Mouse (Mus musculus): ENCODE data around the gene Nuak2. TPM values are rescaled to one million over a fixed set of nuclear protein-coding genes. Genes with fewer than 3 reads are reported as not detected.
"Not testable (repeated sequence)": the region's sequence is repeated elsewhere in the genome, so short reads cannot be mapped to it uniquely, and the experiment has no call there.

The Nuak2 gene
- polyA plus RNA-seq, 2 experiments: 1.7 to 3.4 TPM

GRCm38 (mm10) chr1:132345514-132345913, 29.6 kb downstream of the Nuak2 start:
- Histone ChIP-seq H3K4me2 (replicated peaks; ENCODE audit: low read depth, low read length, severe bottlenecking) (no peak overlapping the region), H3K9me3 (ENCODE audit: control insufficient read depth, low read length) (no peaks in the 10 kb centered on the region), H3K4me3 (replicated peaks; ENCODE audit: low read length) (no peak overlapping the region), H3K27ac (replicated peaks; ENCODE audit: low read depth, low read length) (no peak overlapping the region), H3K9ac (ENCODE audit: low read depth, low read length, severe bottlenecking) (no peak overlapping the region), H3K27me3 (ENCODE audit: control insufficient read depth, insufficient read depth, low read length) (no peaks in the 10 kb centered on the region), H3K4me1 (ENCODE audit: control insufficient read depth, insufficient read depth, low read length) (no peaks in the 10 kb centered on the region), H3K36me3 (ENCODE audit: control insufficient read depth, insufficient read depth, low read length) (no peaks in the 10 kb centered on the region)
- WGBS: 75% methylated on average over 4 of the region's 4 CpGs
- ATAC-seq (ENCODE audit: low FRiP score, low read depth): no peak
- no peak for TF ChIP-seq POLR2A (IDR thresholded peaks at IDR 0.05; ENCODE audit: borderline replicate concordance, extremely low read depth, insufficient read depth, insufficient read length)
- no peak for DNase-seq (ENCODE audit: low spot score)

- Histone ChIP-seq H3K4me2 (replicated peaks; ENCODE audit: low read depth, low read length, severe bottlenecking) (no peak overlapping the region), H3K9ac (ENCODE audit: low read depth, low read length, severe bottlenecking) (no peak overlapping the region), H3K27ac (replicated peaks; ENCODE audit: low read depth, low read length) (no peak overlapping the region), H3K9me3 (ENCODE audit: control insufficient read depth, low read length) (no peaks in the 10 kb centered on the region), H3K4me3 (replicated peaks; ENCODE audit: low read length) (no peak overlapping the region), H3K27me3 (ENCODE audit: control insufficient read depth, insufficient read depth, low read length) (no peaks in the 10 kb centered on the region), H3K4me1 (ENCODE audit: control insufficient read depth, insufficient read depth, low read length) (no peaks in the 10 kb centered on the region), H3K36me3 (ENCODE audit: control insufficient read depth, insufficient read depth, low read length) (no peaks in the 10 kb centered on the region)
- 72% methylated on average over 11 of the region's 12 CpGs for WGBS
- no peak for TF ChIP-seq POLR2A (IDR thresholded peaks at IDR 0.05; ENCODE audit: borderline replicate concordance, extremely low read depth, insufficient read depth, insufficient read length)
- DNase-seq (ENCODE audit: low spot score): no peak
- ATAC-seq (ENCODE audit: low FRiP score, low read depth): 0 out of 2 replicates have a peak, but pooled peaks have one; percentile 30
Observed at GRCm38 (mm10) chr1:132346134-132346851, 30.4 kb downstream of the Nuak2 start.

GRCm38 (mm10) chr1:132346951-132347350, 31.0 kb downstream of the Nuak2 start:
- H3K27ac ChIP-seq (replicated peaks; ENCODE audit: low read depth, low read length): no peak overlapping the region
- H3K4me2 ChIP-seq (replicated peaks; ENCODE audit: low read depth, low read length, severe bottlenecking): no peak overlapping the region
- no peaks in the 10 kb centered on the region for H3K27me3 ChIP-seq (ENCODE audit: control insufficient read depth, insufficient read depth, low read length)
- no peak for DNase-seq (ENCODE audit: low spot score)
- H3K9ac ChIP-seq (ENCODE audit: low read depth, low read length, severe bottlenecking): no peak overlapping the region
- no peak for TF ChIP-seq POLR2A (IDR thresholded peaks at IDR 0.05; ENCODE audit: borderline replicate concordance, extremely low read depth, insufficient read depth, insufficient read length)
- no peaks in the 10 kb centered on the region for H3K9me3 ChIP-seq (ENCODE audit: control insufficient read depth, low read length)
- no peaks in the 10 kb centered on the region for H3K4me1 ChIP-seq (ENCODE audit: control insufficient read depth, insufficient read depth, low read length)
- no peaks in the 10 kb centered on the region for H3K36me3 ChIP-seq (ENCODE audit: control insufficient read depth, insufficient read depth, low read length)
- H3K4me3 ChIP-seq (replicated peaks; ENCODE audit: low read length): no peak overlapping the region
- ATAC-seq (ENCODE audit: low FRiP score, low read depth): no peak

GRCm38 (mm10) chr1:132348401-132348800, 32.5 kb downstream of the Nuak2 start:
- Histone ChIP-seq H3K4me2 (replicated peaks; ENCODE audit: low read depth, low read length, severe bottlenecking) (no peak overlapping the region), H3K4me1 (ENCODE audit: control insufficient read depth, insufficient read depth, low read length) (no peaks in the 10 kb centered on the region), H3K27ac (replicated peaks; ENCODE audit: low read depth, low read length) (no peak overlapping the region), H3K9ac (ENCODE audit: low read depth, low read length, severe bottlenecking) (no peak overlapping the region), H3K27me3 (ENCODE audit: control insufficient read depth, insufficient read depth, low read length) (no peaks in the 10 kb centered on the region), H3K9me3 (ENCODE audit: control insufficient read depth, low read length) (no peaks in the 10 kb centered on the region), H3K36me3 (ENCODE audit: control insufficient read depth, insufficient read depth, low read length) (no peaks in the 10 kb centered on the region), H3K4me3 (replicated peaks; ENCODE audit: low read length) (no peak overlapping the region)
- no peak for TF ChIP-seq POLR2A (IDR thresholded peaks at IDR 0.05; ENCODE audit: borderline replicate concordance, extremely low read depth, insufficient read depth, insufficient read length)
- ATAC-seq (ENCODE audit: low FRiP score, low read depth) (no peak), DNase-seq (ENCODE audit: low spot score) (no peak)
- 80% methylated on average over 5 of the region's 5 CpGs for WGBS

GRCm38 (mm10) chr1:132349049-132349448, 33.1 kb downstream of the Nuak2 start:
- H3K27ac ChIP-seq (replicated peaks; ENCODE audit: low read depth, low read length); H3K36me3 ChIP-seq (ENCODE audit: control insufficient read depth, insufficient read depth, low read length); H3K9me3 ChIP-seq (ENCODE audit: control insufficient read depth, low read length); H3K4me2 ChIP-seq (replicated peaks; ENCODE audit: low read depth, low read length, severe bottlenecking); H3K9ac ChIP-seq (ENCODE audit: low read depth, low read length, severe bottlenecking); H3K4me3 ChIP-seq (replicated peaks; ENCODE audit: low read length); DNase-seq (ENCODE audit: low spot score); H3K27me3 ChIP-seq (ENCODE audit: control insufficient read depth, insufficient read depth, low read length); ATAC-seq (ENCODE audit: low FRiP score, low read depth); H3K4me1 ChIP-seq (ENCODE audit: control insufficient read depth, insufficient read depth, low read length): not testable (repeated sequence)

GRCm38 (mm10) chr1:132349601-132350000, 33.7 kb downstream of the Nuak2 start:
- not testable (repeated sequence) for H3K27ac ChIP-seq (replicated peaks; ENCODE audit: low read depth, low read length); H3K27me3 ChIP-seq (ENCODE audit: control insufficient read depth, insufficient read depth, low read length); H3K4me3 ChIP-seq (replicated peaks; ENCODE audit: low read length); H3K36me3 ChIP-seq (ENCODE audit: control insufficient read depth, insufficient read depth, low read length); H3K4me2 ChIP-seq (replicated peaks; ENCODE audit: low read depth, low read length, severe bottlenecking); DNase-seq (ENCODE audit: low spot score); H3K9me3 ChIP-seq (ENCODE audit: control insufficient read depth, low read length); H3K9ac ChIP-seq (ENCODE audit: low read depth, low read length, severe bottlenecking); H3K4me1 ChIP-seq (ENCODE audit: control insufficient read depth, insufficient read depth, low read length); ATAC-seq (ENCODE audit: low FRiP score, low read depth)
- WGBS: 87% methylated on average over 3 of the region's 3 CpGs

All from limb, embryonic 14.5 days (tissue).